Mouse (Mus musculus) heart, postnatal 0 days (tissue): Measurements from ENCODE around the gene Gm3839. TPM values are rescaled to one million over a fixed set of nuclear protein-coding genes. Genes with fewer than 3 reads are reported as not detected.
"Not testable (repeated sequence)": the region's sequence is repeated elsewhere in the genome, so short reads cannot be mapped to it uniquely, and the experiment has no call there.

Source experiments
- ATAC-seq: fragments of 200-750 bp; cut with Nextera tagmentation; 2 replicates; pipeline ENCODE4 v1.8.0; 2017; ENCODE audit warnings: low read depth, moderate number of reproducible peaks, moderate library complexity; ENCODE audit not compliant: insufficient read depth
- DNase-seq: peaks from one replicate; pipeline ENCODE4 v3.0.0-alpha.2; 2016; ENCODE audit warnings: low spot score
- H3K27ac ChIP-seq: fragments of 300-500 bp; sonication (generic); 2 replicates; pipeline ENCODE4 v1.5.1; 2014; ENCODE audit warnings: low read depth, mild to moderate bottlenecking
- H3K27me3 ChIP-seq: fragments of 300-500 bp; sonication (generic); 2 replicates; pipeline ENCODE4 v1.6.1; 2014; ENCODE audit warnings: low read length, mixed read lengths; ENCODE audit not compliant: control insufficient read depth, insufficient read depth
- H3K36me3 ChIP-seq: fragments of 300-500 bp; sonication (generic); replicated peaks from 2 replicates; pipeline ENCODE4 v1.6.1; 2014; ENCODE audit warnings: low read length, mixed read lengths; ENCODE audit not compliant: control insufficient read depth, insufficient read depth
- H3K4me1 ChIP-seq: fragments of 300-500 bp; sonication (generic); 2 replicates; pipeline ENCODE4 v1.6.1; 2014; ENCODE audit warnings: antibody characterized with exemption; ENCODE audit not compliant: control insufficient read depth, insufficient read depth
- H3K4me2 ChIP-seq: fragments of 300-500 bp; sonication (generic); 2 replicates; pipeline ENCODE4 v1.6.1; 2014; ENCODE audit warnings: low read depth, mild to moderate bottlenecking, low read length, moderate library complexity
- H3K4me3 ChIP-seq: fragments of 300-500 bp; sonication (generic); 2 replicates; pipeline ENCODE4 v1.5.1; 2014; ENCODE audit warnings: low read depth, low read length
- H3K9ac ChIP-seq: fragments of 300-500 bp; sonication (generic); replicated peaks from 2 replicates; pipeline ENCODE4 v1.6.1; 2014; ENCODE audit warnings: low read depth, low read length, mixed read lengths
- H3K9me3 ChIP-seq: fragments of 300-500 bp; sonication (generic); replicated peaks from 2 replicates; pipeline ENCODE4 v1.6.1; 2016; ENCODE audit warnings: low read length; ENCODE audit not compliant: control insufficient read depth
- CTCF ChIP-seq: IDR thresholded peaks from 2 replicates; pipeline ENCODE4 v1.5.1; 2016; ENCODE audit warnings: antibody characterized with exemption, control low read depth, low read depth
- EP300 ChIP-seq: IDR thresholded peaks from 2 replicates; pipeline ENCODE4 v1.6.1; 2016; ENCODE audit warnings: antibody characterized with exemption, low read depth
- WGBS: fragments of 180-500 bp; shearing (Covaris S2); extraction: QIAGEN DNeasy Blood & Tissue Kit; methylation state at CpG from one replicate; pipeline ENCODE4 v1.1.7; 2014; 5-methylcytosine and 5-hydroxymethylcytosine counted together
- microRNA-seq: library from miRNA; unstranded; fragments of <30 nt; microRNA quantifications from one replicate; pipeline ENCODE4, GENCODE M21; 2016
- polyA plus RNA-seq: library from polyadenylated mRNA; unstranded; fragments of >200 nt; fragmentation: Nextera tagmentation; extraction: Ambion mirVana; gene quantifications from 2 replicates; pipeline ENCODE4 v1.2.1, GENCODE M21; 2015
- total RNA-seq: library from RNA; depleted of rRNA; stranded (reverse); fragments of >200 nt; gene quantifications from 2 replicates; pipeline ENCODE4 v1.2.3, GENCODE M21; 2014; ENCODE audit warnings: low replicate concordance; rRNA removed

The Gm3839 gene
- total and polyA plus RNA-seq, 2 experiments from 2014 or later, result 3.7 to 4.1 TPM

DNA sequence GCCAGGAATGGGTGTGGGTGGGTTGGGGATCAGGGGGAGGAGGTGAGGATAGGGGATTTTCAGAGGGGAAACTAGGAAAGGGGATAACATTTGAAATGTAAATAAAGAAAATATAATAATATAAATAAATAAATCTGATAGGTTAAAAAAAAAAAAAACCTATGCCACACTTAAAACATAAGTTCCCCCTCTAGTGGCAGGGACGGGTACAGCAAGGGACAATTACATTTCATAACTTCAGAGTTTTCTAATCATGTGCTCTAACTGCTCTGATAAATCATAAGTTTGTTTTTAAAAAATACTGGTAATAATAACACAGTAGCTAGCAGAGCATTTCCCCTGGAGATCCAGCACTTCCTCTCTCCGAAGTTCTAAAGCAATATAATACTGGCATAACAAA lies 49.4 kb downstream of the Gm3839 start:
- H3K9ac ChIP-seq, result no peak overlapping the region
- H3K36me3 ChIP-seq, result no peaks in the 10 kb centered on the region
- DNase-seq, result no peak
- H3K4me2 ChIP-seq, result no peak overlapping the region
- H3K27me3 ChIP-seq, result no peaks in the 10 kb centered on the region
- no peak for ATAC-seq
- no peaks in the 10 kb centered on the region for H3K9me3 ChIP-seq
- H3K27ac ChIP-seq, result no peak overlapping the region
- H3K4me3 ChIP-seq, result no peak overlapping the region
- TF ChIP-seq EP300, result no peak
- peak; percentile 58 for TF ChIP-seq CTCF
- WGBS, result 22% methylated on average over 2 of the region's 2 CpGs
- H3K4me1 ChIP-seq, result no peaks in the 10 kb centered on the region

DNA sequence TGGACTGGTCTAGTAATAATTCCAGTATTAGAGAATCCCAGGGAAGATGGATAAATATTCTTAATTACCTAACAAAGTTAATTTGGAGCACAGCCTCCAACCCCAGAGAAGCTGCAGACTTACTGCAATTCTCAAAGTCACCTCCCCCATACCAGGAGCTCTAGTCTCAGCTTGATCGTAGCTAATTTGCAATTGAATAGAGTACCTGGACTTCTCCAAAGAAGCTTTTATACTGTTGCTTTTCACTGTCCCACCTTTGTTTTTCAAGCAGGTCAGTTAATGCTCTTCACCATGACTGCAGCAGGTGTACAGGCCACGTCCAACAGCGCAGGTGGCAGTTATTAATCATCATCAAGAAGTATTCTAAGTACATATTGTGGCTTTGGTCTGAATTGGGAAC lies 68.6 kb downstream of the Gm3839 start:
- ATAC-seq, H3K27ac ChIP-seq, H3K9me3 ChIP-seq, H3K36me3 ChIP-seq, H3K4me1 ChIP-seq, H3K27me3 ChIP-seq, H3K9ac ChIP-seq, H3K4me3 ChIP-seq, H3K4me2 ChIP-seq, DNase-seq: not testable (repeated sequence)
- WGBS, result 75% methylated on average over 3 of the region's 3 CpGs

GRCm38 (mm10) chr14:11257161-11257705 lies 99.3 kb downstream of the Gm3839 start:
- Histone ChIP-seq H3K27ac (no peak overlapping the region), H3K27me3 (no peaks in the 10 kb centered on the region), H3K4me1 (no peaks in the 10 kb centered on the region), H3K9me3 (no peaks in the 10 kb centered on the region), H3K9ac (no peak overlapping the region), H3K36me3 (no peaks in the 10 kb centered on the region), H3K4me3 (no peak overlapping the region), H3K4me2 (no peak overlapping the region)
- TF ChIP-seq EP300 (no peak), CTCF (no peak)
- WGBS, result 77% methylated on average over 4 of the region's 4 CpGs
- DNase-seq (no peak), ATAC-seq (no peak)

DNA sequence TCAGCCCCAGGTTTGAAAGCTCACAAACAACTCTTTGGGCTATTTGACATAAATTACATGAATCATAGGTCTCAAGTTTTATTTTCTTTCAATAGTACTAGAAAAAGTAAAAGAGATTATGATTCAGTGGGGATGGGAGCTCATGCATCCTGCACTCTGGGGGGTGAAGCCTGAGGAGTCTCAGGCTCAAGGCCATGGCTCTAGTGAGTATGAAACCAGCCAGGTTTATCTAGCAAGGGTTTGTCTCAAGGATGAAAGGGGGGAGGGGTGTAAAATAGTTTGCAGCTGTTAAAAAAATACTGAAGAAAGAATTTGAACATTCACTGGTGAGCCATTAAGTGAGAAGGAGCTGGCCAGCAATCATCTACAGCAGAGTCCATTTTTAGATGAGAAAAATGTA lies 108.5 kb downstream of the Gm3839 start:
- H3K9me3 ChIP-seq, result no peaks in the 10 kb centered on the region
- no peak for TF ChIP-seq CTCF
- no peak for TF ChIP-seq EP300
- no peaks in the 10 kb centered on the region for H3K4me1 ChIP-seq
- H3K9ac ChIP-seq, result no peak overlapping the region
- no peak overlapping the region for H3K27ac ChIP-seq
- ATAC-seq (no peak), DNase-seq (no peak)
- H3K27me3 ChIP-seq, result no peaks in the 10 kb centered on the region
- no peak overlapping the region for H3K4me3 ChIP-seq
- no peaks in the 10 kb centered on the region for H3K36me3 ChIP-seq
- no peak overlapping the region for H3K4me2 ChIP-seq

DNA sequence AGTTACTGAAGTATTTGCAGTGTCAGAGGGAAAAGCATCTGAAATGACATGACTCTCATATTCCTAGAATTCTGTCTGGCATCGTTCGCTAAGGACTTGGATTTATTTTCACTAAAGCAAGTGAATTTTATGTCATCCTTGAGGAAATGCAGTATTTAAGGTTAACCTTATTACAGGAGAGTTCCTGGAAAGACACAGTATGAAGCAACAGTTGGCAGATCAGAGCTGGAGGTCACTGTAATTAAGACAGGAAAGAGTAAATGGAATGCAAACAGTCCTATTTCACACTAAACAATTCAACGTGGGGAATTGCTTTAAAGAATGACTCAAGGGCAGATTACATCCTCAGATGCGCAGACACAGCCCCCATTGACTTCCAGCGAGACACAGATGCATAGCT lies 112.0 kb downstream of the Gm3839 start:
- WGBS, result 60% methylated on average over 5 of the region's 5 CpGs
- Histone ChIP-seq H3K4me1 (no peaks in the 10 kb centered on the region), H3K9ac (no peak overlapping the region), H3K27me3 (no peaks in the 10 kb centered on the region), H3K4me3 (no peak overlapping the region), H3K27ac (no peak overlapping the region), H3K36me3 (no peaks in the 10 kb centered on the region), H3K4me2 (no peak overlapping the region), H3K9me3 (no peaks in the 10 kb centered on the region)
- ATAC-seq (no peak), DNase-seq (no peak)
- TF ChIP-seq EP300 (no peak), CTCF (no peak)

DNA sequence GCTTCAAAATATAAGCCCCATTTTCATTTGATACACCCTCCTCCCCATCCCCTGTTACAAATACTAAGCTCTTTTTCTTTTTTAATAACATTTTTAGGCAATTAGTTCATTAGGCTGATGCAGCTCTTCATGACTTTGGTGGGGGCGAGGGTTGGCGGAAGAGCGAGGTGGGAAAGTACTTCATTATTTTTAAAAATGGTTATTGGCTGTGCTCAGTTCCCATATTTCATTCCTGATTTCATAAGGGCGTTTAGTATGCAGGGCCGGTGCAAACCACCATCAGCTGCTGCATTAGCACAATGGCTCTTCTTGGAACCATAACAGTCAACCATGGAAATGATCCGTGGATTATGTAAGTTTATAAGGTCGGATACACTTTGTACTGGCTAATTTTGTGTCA lies 124.4 kb downstream of the Gm3839 start:
- WGBS, result 86% methylated on average over 7 of the region's 7 CpGs
- Histone ChIP-seq H3K27ac (no peak overlapping the region), H3K4me1 (no peaks in the 10 kb centered on the region), H3K9me3 (no peaks in the 10 kb centered on the region), H3K36me3 (no peaks in the 10 kb centered on the region), H3K4me2 (no peak overlapping the region), H3K9ac (no peak overlapping the region), H3K4me3 (no peak overlapping the region), H3K27me3 (no peaks in the 10 kb centered on the region)
- no peak for ATAC-seq
- no peak for TF ChIP-seq CTCF
- TF ChIP-seq EP300, result no peak
- no peak for DNase-seq

Small RNA genes lying within 50 kb of the gene (microRNA-seq; reads per million reads assigned to microRNA genes)
- not detected for gene Mir5124b

Other genes starting within 250 kb of the Gm3839 start
- 3.7 and 4.1 TPM in 2 replicates for gene Fhit, start 194.7 kb downstream of the Gm3839 start, total RNA-seq
- 4.9 and 5.2 TPM in 2 replicates for gene Fhit, start 194.7 kb downstream of the Gm3839 start, polyA plus RNA-seq
- gene Ptprg, start 196.8 kb upstream of the Gm3839 start, total RNA-seq, result 19.7 and 63.4 TPM in 2 replicates
- gene Ptprg, start 196.8 kb upstream of the Gm3839 start, polyA plus RNA-seq, result 8.1 and 8.7 TPM in 2 replicates